Mouse (Mus musculus) kidney, embryonic 15.5 days (tissue): ENCODE results near the gene Ggt5. TPM values are rescaled to one million over a fixed set of nuclear protein-coding genes. Genes with fewer than 3 reads are reported as not detected.

ENCODE experiments used
- ATAC-seq: fragments of 200-750 bp; cut with Nextera tagmentation; replicated peaks from 2 replicates; pipeline ENCODE4 v1.8.0; 2017; ENCODE audit warnings: moderate TSS enrichment; ENCODE audit not compliant: low FRiP score
- H3K27ac ChIP-seq: fragments of 300-500 bp; sonication (generic); 2 replicates; pipeline ENCODE4 v1.5.1; 2015; ENCODE audit warnings: mild to moderate bottlenecking, inconsistent platforms
- H3K27me3 ChIP-seq: fragments of 300-500 bp; sonication (generic); 2 replicates; pipeline ENCODE4 v1.6.1; 2015; ENCODE audit warnings: inconsistent platforms
- H3K36me3 ChIP-seq: fragments of 300-500 bp; sonication (generic); 2 replicates; pipeline ENCODE4 v1.6.1; 2015; ENCODE audit warnings: inconsistent platforms
- H3K4me1 ChIP-seq: fragments of 300-500 bp; sonication (generic); 2 replicates; pipeline ENCODE4 v1.6.1; 2015; ENCODE audit warnings: inconsistent platforms
- H3K4me2 ChIP-seq: fragments of 300-500 bp; sonication (generic); 2 replicates; pipeline ENCODE4 v1.6.1; 2015; ENCODE audit warnings: moderate library complexity, mild to moderate bottlenecking, inconsistent platforms
- H3K4me3 ChIP-seq: fragments of 300-500 bp; sonication (generic); replicated peaks from 2 replicates; pipeline ENCODE4 v1.5.1; 2015; ENCODE audit warnings: mild to moderate bottlenecking, inconsistent platforms
- H3K9ac ChIP-seq: fragments of 300-500 bp; sonication (generic); 2 replicates; pipeline ENCODE4 v1.6.1; 2015; ENCODE audit warnings: mild to moderate bottlenecking, inconsistent platforms
- H3K9me3 ChIP-seq: fragments of 300-500 bp; sonication (generic); replicated peaks from 2 replicates; pipeline ENCODE4 v1.6.1; 2016; ENCODE audit warnings: inconsistent platforms
- WGBS: fragments of 180-500 bp; shearing (Covaris S2); methylation state at CpG from one replicate; pipeline ENCODE4 v1.1.7; 2015; ENCODE audit warnings: mixed read lengths; 5-methylcytosine and 5-hydroxymethylcytosine counted together
- polyA plus RNA-seq: library from polyadenylated mRNA; unstranded; fragments of >200 nt; fragmentation: Nextera tagmentation; extraction: Ambion mirVana; gene quantifications from 2 replicates; pipeline ENCODE4 v1.2.1, GENCODE M21; 2015

The Ggt5 gene
- polyA plus RNA-seq, 1 experiment from 2014 or later, result 7.7 TPM

DNA sequence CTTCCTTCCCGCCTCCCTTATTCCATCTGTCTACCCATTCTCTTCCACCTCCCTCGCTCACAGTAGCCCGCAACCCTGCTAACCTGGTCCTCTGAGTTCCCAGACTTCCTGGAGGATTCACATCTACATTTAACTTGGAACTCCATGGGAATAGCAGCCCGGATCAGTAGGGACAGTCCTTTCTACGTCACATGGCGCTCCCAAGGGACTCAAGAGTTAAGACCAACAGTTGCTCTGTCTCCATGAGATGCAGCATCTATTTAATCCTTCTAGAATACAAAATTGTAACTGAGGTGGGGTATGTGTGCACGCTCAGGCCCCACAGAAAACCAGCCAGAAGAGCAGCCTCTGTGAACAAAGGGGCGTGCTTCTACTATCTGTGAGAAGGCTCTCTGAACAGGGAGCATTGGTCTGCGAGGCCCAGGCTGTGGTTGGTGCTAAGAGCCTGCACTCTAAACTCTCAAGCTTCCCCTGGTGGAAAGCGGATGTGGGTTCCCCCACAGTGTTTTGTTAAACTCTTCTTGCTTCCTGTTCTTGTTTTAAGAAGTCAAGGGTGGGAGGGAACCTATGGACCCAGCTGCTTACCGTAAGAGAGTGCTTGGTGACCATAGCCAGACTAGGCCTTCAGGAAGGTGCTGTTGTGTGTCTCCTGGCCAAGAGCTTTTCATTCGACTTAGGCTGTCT lies 2.2 kb downstream of the Ggt5 start:
- ATAC-seq, result no peak; the same call in 1 of the 2 replicates
- WGBS, result 63% methylated on average over 12 of the region's 12 CpGs
- peak overlapping the region; percentile 23; the same call in 1 of the 2 replicates for H3K4me2 ChIP-seq

DNA sequence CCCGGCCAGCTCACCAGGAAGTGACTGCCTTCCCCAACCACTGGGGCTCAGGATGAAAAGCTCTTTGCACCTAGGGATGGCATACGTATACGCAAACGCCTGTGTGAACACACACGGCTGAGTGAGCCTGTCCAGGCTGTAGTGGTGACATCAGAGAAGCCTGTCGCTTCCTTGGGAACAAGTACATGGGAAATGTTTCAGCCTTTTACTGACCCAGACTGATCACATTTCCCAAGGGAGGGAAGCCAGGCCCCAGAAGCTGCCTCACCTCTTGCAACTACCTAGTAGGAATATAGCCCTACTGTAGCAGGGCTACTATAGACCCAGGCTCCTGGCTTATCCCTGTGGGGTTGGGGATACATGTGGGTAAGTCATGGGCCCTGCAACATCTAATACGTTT lies 3.4 kb downstream of the Ggt5 start:
- 58% methylated on average over 7 of the region's 7 CpGs for WGBS
- no peaks in the 10 kb centered on the region for H3K27me3 ChIP-seq
- no peak overlapping the region for H3K9ac ChIP-seq
- H3K36me3 ChIP-seq, result no peaks in the 10 kb centered on the region
- no peak overlapping the region for H3K27ac ChIP-seq
- H3K4me1 ChIP-seq, result peaks cover 49% of the 10 kb centered on the region
- no peak for ATAC-seq
- H3K9me3 ChIP-seq, result 0 out of 2 replicates have a peak, but pooled peaks cover 3% of the 10 kb centered on the region
- H3K4me3 ChIP-seq, result no peak overlapping the region
- no peak overlapping the region for H3K4me2 ChIP-seq

More for the DNA sequence above, 2.2 kb downstream of the Ggt5 start:
- no peak overlapping the region for H3K9ac ChIP-seq
- H3K27ac ChIP-seq, result peak overlapping the region; percentile 59
- no peaks in the 10 kb centered on the region for H3K27me3 ChIP-seq
- peaks cover 56% of the 10 kb centered on the region for H3K4me1 ChIP-seq
- H3K9me3 ChIP-seq, result no peaks in the 10 kb centered on the region
- H3K4me3 ChIP-seq, result no peak overlapping the region
- no peaks in the 10 kb centered on the region for H3K36me3 ChIP-seq

DNA sequence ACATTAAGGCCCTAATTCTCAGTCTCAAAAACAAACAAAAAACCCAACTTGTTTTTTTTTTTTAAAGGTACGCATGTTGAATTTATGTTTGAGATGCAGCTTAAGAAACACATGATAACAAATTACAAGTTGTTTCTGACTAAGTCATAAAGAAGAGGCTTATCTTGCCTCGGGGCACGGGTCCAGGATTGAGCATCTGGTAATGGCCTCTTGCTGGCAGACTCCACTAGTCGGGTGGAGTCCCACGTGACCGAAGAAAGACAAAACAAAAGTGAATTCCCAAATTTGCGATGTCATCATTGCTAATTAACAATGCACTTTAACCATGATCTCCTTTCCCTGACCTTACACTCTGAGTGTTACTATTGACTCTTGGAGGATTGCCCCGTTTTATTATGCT lies 6.8 kb downstream of the Ggt5 start:
- Histone ChIP-seq H3K9ac (no peak overlapping the region), H3K4me1 (peaks cover 19% of the 10 kb centered on the region), H3K4me2 (no peak overlapping the region), H3K27ac (no peak overlapping the region), H3K36me3 (no peaks in the 10 kb centered on the region), H3K27me3 (no peaks in the 10 kb centered on the region), H3K4me3 (no peak overlapping the region), H3K9me3 (0 out of 2 replicates have a peak, but pooled peaks cover 3% of the 10 kb centered on the region)
- no peak for ATAC-seq
- 70% methylated on average over 8 of the region's 8 CpGs for WGBS

DNA sequence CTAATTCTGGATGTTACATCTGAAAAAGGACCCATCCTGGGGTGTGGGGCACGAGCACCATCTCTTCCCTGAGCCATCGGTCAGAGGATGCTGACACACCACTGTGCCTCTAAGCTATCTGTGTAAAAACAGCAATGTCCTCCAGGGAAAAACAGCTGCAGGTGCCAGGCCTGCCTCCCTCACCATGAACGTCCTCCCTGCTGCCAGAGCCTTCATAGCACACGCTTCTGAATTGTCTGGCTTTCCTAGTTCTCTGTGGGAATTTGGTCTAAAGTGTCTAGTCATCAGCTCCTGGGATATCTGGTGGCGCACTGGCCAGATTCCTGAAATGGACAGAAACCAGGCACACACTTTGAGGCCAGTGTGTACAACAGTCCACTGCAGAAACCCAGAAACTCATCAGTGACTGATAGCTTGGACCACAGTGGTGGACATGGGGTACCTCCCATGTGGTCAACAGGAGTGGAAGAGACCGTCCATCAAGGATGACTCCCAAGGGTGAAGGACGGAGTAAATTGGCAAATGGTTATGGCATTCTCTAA lies 11.1 kb downstream of the Ggt5 start:
- 88% methylated on average over 7 of the region's 7 CpGs for WGBS
- no peak for ATAC-seq
- no peaks in the 10 kb centered on the region for H3K27me3 ChIP-seq

DNA sequence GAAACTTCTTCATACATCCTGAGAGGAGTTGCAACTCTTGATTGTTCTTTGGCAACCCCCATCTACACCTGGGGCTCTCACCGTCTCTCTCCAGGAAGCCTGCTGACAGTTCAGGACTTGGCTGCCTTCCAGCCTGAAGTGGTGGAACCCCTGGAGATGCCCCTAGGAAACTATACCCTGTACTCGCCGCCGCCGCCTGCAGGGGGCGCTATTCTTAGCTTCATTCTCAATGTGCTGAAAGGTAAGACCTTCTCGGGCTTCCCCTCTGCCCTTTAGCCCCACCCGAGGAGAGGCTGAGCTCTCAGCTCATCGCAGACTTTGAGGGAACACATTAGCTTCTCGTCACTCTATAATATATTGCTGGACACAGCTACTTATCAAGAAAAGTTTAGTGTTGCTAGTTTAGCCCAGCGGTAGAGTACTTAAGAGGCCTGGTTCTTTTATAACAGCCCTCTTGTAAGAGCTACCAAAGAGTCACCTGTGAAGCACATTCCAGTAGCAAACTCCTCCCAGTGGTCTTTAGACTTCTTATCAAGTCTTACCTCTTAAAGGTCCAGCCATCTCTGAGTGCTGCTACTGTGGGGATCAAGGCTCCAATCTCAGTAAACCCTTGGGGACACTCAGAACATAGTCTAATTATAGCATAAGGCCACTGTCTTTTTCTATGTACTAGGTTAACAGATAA lies 16.2 kb downstream of the Ggt5 start:
- Histone ChIP-seq H3K9ac (no peak overlapping the region), H3K27me3 (no peaks in the 10 kb centered on the region), H3K4me3 (no peak overlapping the region), H3K36me3 (no peaks in the 10 kb centered on the region), H3K4me1 (no peaks in the 10 kb centered on the region), H3K9me3 (no peaks in the 10 kb centered on the region), H3K4me2 (no peak overlapping the region), H3K27ac (no peak overlapping the region)
- ATAC-seq, result no peak
- WGBS, result 41% methylated on average over 11 of the region's 11 CpGs

More for the DNA sequence above, 11.1 kb downstream of the Ggt5 start:
- Histone ChIP-seq H3K4me1 (no peaks in the 10 kb centered on the region), H3K36me3 (no peaks in the 10 kb centered on the region), H3K4me2 (no peak overlapping the region), H3K9me3 (0 out of 2 replicates have a peak, but pooled peaks cover 3% of the 10 kb centered on the region), H3K4me3 (no peak overlapping the region), H3K27ac (no peak overlapping the region), H3K9ac (no peak overlapping the region)

DNA sequence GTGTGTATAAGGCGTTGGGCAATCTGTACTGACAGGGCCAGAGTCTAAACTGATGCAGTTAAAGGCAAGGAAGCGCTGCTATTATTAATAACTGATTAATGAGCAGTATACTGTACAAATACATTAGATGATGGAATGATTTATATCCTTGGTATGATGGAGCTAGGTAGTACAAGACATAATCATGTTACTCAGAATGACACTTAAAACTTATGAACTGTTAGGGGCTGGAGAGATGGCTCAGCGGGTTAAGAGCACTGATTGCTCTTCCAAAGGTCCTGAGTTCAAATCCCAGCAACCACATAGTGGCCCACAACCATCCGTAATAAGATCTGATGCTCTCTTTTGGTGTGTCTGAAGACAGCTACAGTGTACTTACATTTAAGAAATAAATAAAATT lies 18.1 kb downstream of the Ggt5 start:
- ATAC-seq, result no peak

DNA sequence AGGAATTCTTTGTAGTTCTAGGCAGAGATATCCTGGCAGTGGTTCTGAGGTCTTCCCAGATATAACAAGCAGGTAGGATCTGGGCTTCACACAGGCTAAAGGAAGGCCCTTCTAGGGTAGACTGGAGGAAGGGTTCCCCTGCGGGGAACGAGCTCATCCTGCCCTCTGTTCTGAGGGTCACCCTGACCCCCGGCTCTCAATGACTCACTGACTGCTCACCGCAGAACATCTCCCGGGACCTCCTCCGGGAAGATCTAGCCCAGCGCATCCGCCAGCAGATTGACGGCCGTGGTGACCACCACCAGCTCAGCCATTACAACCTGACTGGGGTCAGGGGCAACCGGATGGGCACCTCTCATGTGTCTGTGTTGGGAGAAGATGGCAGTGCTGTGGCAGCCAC lies 19.8 kb downstream of the Ggt5 start:
- no peak overlapping the region for H3K9ac ChIP-seq
- H3K4me2 ChIP-seq, result no peak overlapping the region
- no peaks in the 10 kb centered on the region for H3K36me3 ChIP-seq
- no peaks in the 10 kb centered on the region for H3K9me3 ChIP-seq
- no peaks in the 10 kb centered on the region for H3K4me1 ChIP-seq
- no peak overlapping the region for H3K27ac ChIP-seq
- 79% methylated on average over 11 of the region's 11 CpGs for WGBS
- no peak overlapping the region for H3K4me3 ChIP-seq
- no peaks in the 10 kb centered on the region for H3K27me3 ChIP-seq
- ATAC-seq, result no peak

More for the DNA sequence above, 18.1 kb downstream of the Ggt5 start:
- H3K4me2 ChIP-seq, result no peak overlapping the region
- WGBS, result 92% methylated on average over 4 of the region's 4 CpGs
- H3K4me3 ChIP-seq, result no peak overlapping the region
- no peaks in the 10 kb centered on the region for H3K4me1 ChIP-seq
- H3K9me3 ChIP-seq, result no peaks in the 10 kb centered on the region
- H3K9ac ChIP-seq, result no peak overlapping the region
- H3K27ac ChIP-seq, result no peak overlapping the region
- no peaks in the 10 kb centered on the region for H3K27me3 ChIP-seq
- H3K36me3 ChIP-seq, result no peaks in the 10 kb centered on the region

DNA sequence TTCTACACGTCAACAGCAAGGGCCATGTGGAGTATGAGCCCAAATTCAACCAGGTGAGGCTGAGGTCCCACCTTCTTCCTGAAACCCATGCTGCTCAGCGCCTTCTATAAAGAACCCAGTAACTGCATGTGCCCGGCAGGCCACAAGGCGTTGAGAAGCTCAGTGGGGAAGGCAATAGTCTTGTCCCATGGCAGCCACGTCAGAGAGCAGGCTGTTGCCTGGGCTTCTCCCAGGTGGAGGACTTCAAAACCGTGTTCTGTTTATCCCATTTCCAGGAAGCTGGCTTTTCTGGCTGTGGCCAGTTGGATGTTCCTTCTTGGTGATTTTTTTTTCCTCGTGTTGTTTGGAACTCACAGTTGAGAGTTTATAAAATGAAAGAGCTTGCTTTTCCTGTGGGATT lies 21.3 kb downstream of the Ggt5 start:
- H3K4me2 ChIP-seq, result no peak overlapping the region
- H3K27ac ChIP-seq, result no peak overlapping the region
- H3K9ac ChIP-seq, result no peak overlapping the region
- H3K4me3 ChIP-seq, result no peak overlapping the region
- no peaks in the 10 kb centered on the region for H3K4me1 ChIP-seq
- no peak for ATAC-seq
- no peaks in the 10 kb centered on the region for H3K27me3 ChIP-seq
- H3K9me3 ChIP-seq, result no peaks in the 10 kb centered on the region
- H3K36me3 ChIP-seq, result no peaks in the 10 kb centered on the region
- 66% methylated on average over 7 of the region's 7 CpGs for WGBS

DNA sequence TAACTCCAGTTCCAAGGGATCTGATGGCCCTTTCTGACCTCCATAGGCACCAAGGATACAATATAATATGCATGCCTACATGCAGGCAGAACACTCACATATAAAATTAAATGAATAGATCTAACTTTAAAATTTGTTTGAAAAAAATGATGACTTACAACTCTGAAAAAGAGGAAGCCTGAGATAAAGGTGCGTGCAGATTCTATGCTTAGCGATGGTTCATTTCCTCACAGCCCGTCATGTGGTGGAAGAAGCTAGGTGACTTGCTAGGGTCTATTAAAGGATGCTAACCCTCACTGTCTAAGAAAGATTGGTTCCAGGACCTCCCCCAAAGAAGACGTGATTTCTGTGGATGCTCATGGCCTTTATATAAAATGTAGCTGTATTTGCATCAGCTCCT lies 26.9 kb downstream of the Ggt5 start:
- Histone ChIP-seq H3K36me3 (no peaks in the 10 kb centered on the region), H3K27ac (no peak overlapping the region), H3K27me3 (no peaks in the 10 kb centered on the region), H3K9ac (no peak overlapping the region), H3K4me2 (no peak overlapping the region), H3K9me3 (no peaks in the 10 kb centered on the region), H3K4me1 (no peaks in the 10 kb centered on the region), H3K4me3 (no peak overlapping the region)
- ATAC-seq, result no peak
- 86% methylated on average over 4 of the region's 4 CpGs for WGBS

DNA sequence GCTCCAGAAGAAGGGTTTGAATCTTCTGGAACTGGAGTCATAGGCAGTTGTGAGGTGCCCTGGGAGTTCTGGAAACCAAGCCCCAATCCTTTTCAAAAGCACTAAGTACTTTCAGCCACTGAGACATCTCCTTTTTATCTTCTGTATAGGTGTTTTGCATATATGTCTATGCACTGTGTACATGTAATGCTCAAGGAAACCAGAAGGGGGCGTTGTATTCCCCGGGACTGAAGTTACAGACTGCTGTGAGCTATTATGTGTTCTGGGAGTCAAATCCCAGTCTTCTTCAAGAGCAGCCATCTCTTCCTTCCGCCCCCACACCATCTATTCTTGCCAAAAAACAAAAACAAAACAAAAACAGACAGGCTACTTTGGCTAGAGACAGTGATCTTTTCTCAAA lies 31.7 kb downstream of the Ggt5 start:
- H3K9me3 ChIP-seq, result no peaks in the 10 kb centered on the region
- H3K36me3 ChIP-seq, result no peaks in the 10 kb centered on the region
- no peaks in the 10 kb centered on the region for H3K27me3 ChIP-seq
- no peak overlapping the region for H3K27ac ChIP-seq
- H3K9ac ChIP-seq, result no peak overlapping the region
- H3K4me2 ChIP-seq, result no peak overlapping the region
- WGBS, result 57% methylated on average over 3 of the region's 3 CpGs
- H3K4me1 ChIP-seq, result no peaks in the 10 kb centered on the region
- H3K4me3 ChIP-seq, result no peak overlapping the region
- ATAC-seq, result no peak

DNA sequence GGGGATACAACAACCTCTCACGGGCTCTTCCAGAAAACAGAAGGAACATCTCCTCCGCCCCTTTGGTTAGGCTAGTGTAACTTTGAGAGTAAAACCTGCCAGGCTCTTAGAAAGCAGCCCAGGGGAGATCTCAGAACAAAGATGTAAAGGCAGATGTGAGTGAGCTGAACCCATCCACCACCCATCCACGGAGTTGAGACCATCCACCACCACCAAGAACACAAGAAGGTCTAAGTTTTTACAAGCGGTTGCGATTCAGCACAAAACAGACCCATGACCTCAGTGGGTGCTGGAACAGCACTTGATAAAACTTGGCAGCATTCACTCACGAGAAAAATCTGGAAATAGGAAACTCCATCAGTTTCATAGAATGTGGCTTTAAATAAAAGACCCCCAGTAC lies 36.8 kb downstream of the Ggt5 start:
- no peak for ATAC-seq
- no peaks in the 10 kb centered on the region for H3K4me1 ChIP-seq
- H3K27me3 ChIP-seq, result no peaks in the 10 kb centered on the region
- H3K9me3 ChIP-seq, result no peaks in the 10 kb centered on the region
- no peak overlapping the region for H3K27ac ChIP-seq
- no peak overlapping the region for H3K9ac ChIP-seq
- H3K36me3 ChIP-seq, result no peaks in the 10 kb centered on the region
- WGBS, result 48% methylated on average over 6 of the region's 6 CpGs
- no peak overlapping the region for H3K4me2 ChIP-seq
- no peak overlapping the region for H3K4me3 ChIP-seq

DNA sequence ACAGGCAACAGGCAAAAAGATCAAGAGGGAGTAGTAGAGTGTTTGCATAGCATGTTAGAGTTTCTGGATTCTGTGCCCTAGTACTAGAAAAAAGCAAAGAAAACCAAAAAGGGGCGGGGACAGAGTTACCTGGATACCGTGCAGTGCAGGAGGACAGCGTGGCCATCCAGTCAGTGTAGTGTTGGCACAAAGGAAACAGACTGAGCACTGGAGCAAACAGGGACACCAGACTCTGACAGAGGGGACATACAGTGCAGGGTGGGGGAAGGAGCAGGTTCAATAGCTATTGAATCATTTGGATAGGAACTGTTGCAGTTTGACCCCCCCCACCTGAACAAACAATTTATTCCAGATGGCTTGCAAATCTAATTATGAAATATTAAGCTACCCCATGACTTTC lies 37.9 kb downstream of the Ggt5 start:
- H3K4me2 ChIP-seq, result no peak overlapping the region

More for the DNA sequence above, 37.9 kb downstream of the Ggt5 start:
- ATAC-seq, result no peak; the same call in 1 of the 2 replicates
- WGBS, result 61% methylated on average over 3 of the region's 3 CpGs
- no peak overlapping the region for H3K27ac ChIP-seq
- H3K4me3 ChIP-seq, result no peak overlapping the region
- no peaks in the 10 kb centered on the region for H3K27me3 ChIP-seq
- no peak overlapping the region for H3K9ac ChIP-seq
- H3K4me1 ChIP-seq, result no peaks in the 10 kb centered on the region
- H3K9me3 ChIP-seq, result no peaks in the 10 kb centered on the region
- H3K36me3 ChIP-seq, result no peaks in the 10 kb centered on the region
